Mouse (Mus musculus) adrenal gland, adult (tissue): Measurements from ENCODE around the gene Trpm1.

Experiments
- DNase-seq, 2 experiments: peaks; one replicate each; pipeline ENCODE4 v3.0.0; 2022 to 2023; ENCODE audit warnings: low spot score in 1 of 2; ENCODE audit not compliant: inconsistent age in 2 of 2

Gene Trpm1

DNA sequence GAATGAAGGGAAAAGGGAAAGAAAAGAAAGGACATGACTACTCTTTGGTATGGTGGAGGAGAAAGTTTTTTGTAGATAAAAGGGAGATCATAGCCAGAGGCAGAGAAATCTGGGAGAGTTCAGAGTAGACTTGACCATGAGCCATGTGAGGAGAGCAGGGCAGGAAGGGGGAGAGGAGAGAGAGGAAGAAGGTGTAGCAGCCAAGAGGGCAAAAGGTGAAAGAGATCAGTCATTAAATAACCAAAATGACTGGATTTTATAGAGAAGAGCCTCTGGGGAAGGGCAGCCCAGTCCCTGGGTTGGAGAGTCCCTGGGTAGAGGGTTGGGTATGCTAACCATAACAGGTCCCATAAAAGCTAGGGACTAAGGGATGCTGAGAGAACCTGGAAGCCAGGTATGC, 132.9 kb downstream of the Trpm1 start:
- no peak for DNase-seq

DNA sequence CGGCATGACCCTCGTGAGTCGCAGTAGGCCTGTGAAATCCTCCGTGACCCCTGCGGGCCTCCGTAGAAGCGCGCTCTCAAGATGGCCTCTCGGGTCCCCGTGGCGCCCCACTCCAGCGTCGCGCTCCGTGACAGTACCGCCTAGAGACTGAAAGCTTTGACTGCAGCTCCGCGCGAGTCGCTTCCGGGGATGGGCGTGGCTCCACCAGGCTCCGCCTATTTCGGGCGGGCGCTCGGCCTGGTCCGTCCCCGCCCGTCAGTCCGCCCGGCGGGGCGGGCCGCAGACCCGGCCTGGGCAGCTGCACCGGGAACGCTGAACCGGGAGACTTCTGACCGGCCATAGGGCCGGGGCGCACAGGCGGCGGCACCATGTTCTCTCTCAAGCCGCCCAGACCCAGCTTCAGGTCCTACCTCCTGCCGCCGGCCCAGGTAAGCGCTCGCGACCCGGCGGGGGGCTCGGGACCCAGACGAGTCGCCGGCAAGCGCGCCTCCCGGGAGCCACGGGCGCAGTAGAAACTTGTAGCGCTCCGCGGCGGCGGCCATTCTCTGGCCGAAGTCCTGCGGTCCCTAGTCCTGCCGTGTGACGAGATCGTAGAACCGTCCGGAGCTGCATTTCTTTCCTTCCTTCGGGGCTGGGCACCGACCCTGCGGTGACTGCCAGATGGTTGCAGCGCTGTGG, 133.9 kb downstream of the Trpm1 start, which contains the start of gene Mtmr10:
Gene Mtmr10, plus strand, starts transcription at position 240 of the 678 bp plus-strand sequence.
- DNase-seq: peak; percentile 99

GRCm38 (mm10) chr7:64289416-64289815, 135.8 kb downstream of the Trpm1 start:
- no peak for DNase-seq

DNA sequence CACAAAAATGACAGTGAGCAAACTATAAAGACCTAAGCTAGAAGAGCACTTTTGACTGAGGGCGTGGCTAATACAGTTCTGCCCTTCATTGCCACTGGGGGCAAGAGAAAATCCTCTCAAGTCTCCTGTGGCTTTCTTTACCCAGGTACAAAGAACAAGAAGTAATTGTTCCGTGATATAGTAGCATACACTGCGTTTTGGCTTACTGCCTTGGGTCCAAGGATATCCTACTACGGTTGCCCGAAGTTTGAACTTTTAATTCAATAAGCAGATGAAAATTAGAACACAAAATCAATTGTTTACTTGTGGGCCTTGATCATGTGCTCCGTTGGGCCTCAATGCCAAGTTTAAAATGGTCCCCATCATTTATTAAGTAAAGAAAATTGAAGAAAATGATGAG, 136.8 kb downstream of the Trpm1 start:
- DNase-seq: no peak

DNA sequence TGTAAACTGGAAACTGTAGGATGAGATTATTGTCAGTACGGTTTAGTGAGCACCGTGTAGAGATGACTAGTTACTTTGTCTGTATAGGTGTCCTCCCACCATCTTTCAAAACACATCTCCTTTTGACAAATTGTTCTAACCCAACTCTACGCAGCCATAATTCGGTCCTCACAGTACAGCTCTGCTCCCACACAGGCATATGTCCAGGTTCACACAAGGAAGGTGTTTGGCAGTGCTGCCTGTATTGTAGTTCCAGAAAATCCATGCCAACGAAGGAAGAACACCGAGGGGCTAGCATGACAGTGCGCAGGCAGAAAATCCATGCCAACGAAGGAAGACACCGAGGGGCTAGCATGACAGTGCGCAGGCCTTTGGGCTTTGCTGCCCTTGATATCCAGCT, 138.1 kb downstream of the Trpm1 start:
- DNase-seq: no peak

- DNase-seq: no peak
Observed at GRCm38 (mm10) chr7:64296286-64297010, 142.8 kb downstream of the Trpm1 start.

GRCm38 (mm10) chr7:64310241-64310640, 156.6 kb downstream of the Trpm1 start:
- DNase-seq: no peak

GRCm38 (mm10) chr7:64310756-64311155, 157.1 kb downstream of the Trpm1 start:
- no peak for DNase-seq

DNA sequence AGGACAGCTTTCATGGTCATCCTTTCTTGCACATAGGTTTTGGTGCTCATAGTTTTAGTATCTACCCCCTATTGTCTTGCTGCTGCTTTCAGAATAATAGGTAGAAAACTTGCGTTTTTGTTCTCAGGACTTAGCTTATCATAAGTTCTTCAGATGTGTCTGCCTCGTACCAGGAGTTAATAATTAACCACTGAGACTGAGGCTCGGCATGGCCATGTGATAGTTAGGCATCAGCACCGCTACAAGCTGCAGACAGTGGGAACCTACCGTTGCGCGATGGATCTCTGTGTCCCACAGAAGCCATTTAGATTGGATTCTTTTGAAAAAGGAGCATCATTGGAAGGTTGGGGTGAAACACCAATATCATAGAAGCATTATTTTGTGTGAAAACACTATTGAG, 159.2 kb downstream of the Trpm1 start:
- DNase-seq: no peak
